Mouse (Mus musculus): ENCODE measurements around the gene Cyp2c55. TPM values are rescaled to one million over a fixed set of nuclear protein-coding genes. Genes with fewer than 3 reads are reported as not detected.

Gene Cyp2c55
- polyA plus RNA-seq, 1 experiment from 2014 or later = not detected

- no peak within 1 kb of the TSS for H3K9ac ChIP-seq (replicated peaks; ENCODE audit: low read depth, low read length)
- no peak within 1 kb of the TSS for H3K27ac ChIP-seq (ENCODE audit: low read length)
- no peaks in the 10 kb centered on the region for H3K9me3 ChIP-seq (ENCODE audit: control insufficient read depth, low read length)
- no peaks in the 10 kb centered on the region for H3K27me3 ChIP-seq (replicated peaks; ENCODE audit: control insufficient read depth, insufficient read depth, low read length)
- WGBS = 76% methylated on average over 2 of the region's 2 CpGs
- no peak within 1 kb of the TSS for H3K4me2 ChIP-seq (ENCODE audit: low read length)
- H3K4me1 ChIP-seq (replicated peaks; ENCODE audit: control insufficient read depth, insufficient read depth, low read length) = no peaks in the 10 kb centered on the region
- no peak within 1 kb of the TSS for H3K4me3 ChIP-seq (replicated peaks; ENCODE audit: low read length)
- no peak for ATAC-seq
- no peaks in the 10 kb centered on the region for H3K36me3 ChIP-seq (ENCODE audit: control insufficient read depth, insufficient read depth)
Observed at GRCm38 (mm10) chr19:39060719-39061118, 53.9 kb downstream of the Cyp2c55 start, which contains the start of gene Cyp2c65. Gene Cyp2c65 (plus strand): TSS chr19:39061015.

Small RNA genes within 50 kb of the gene (microRNA-seq; reads per million reads assigned to microRNA genes)
- not detected for gene Gm23800

Other genes with a start within 250 kb of the Cyp2c55 start
- 6.6 and 6.8 TPM in 2 replicates for gene Noc3l, start 187.8 kb upstream of the Cyp2c55 start, polyA plus RNA-seq (2015; fragmentation: Nextera tagmentation; extraction: Ambion mirVana)
- gene Tbc1d12, start 170.4 kb upstream of the Cyp2c55 start, polyA plus RNA-seq (2015; fragmentation: Nextera tagmentation; extraction: Ambion mirVana) = 4.8 and 5.1 TPM in 2 replicates
- gene Hells, start 76.1 kb upstream of the Cyp2c55 start, polyA plus RNA-seq (2015; fragmentation: Nextera tagmentation; extraction: Ambion mirVana) = 18.1 and 20.4 TPM in 2 replicates
- not detected in 2 replicates for gene Cyp2c65, start 54.0 kb downstream of the Cyp2c55 start, polyA plus RNA-seq (2015; fragmentation: Nextera tagmentation; extraction: Ambion mirVana)
- not detected in 2 replicates for gene Cyp2c66, start 106.9 kb downstream of the Cyp2c55 start, polyA plus RNA-seq (2015; fragmentation: Nextera tagmentation; extraction: Ambion mirVana)